Mouse (Mus musculus): Measurements from ENCODE around the gene Gpr142. TPM values are rescaled to one million over a fixed set of nuclear protein-coding genes. Genes with fewer than 3 reads are reported as not detected.

Gpr142 gene
- polyA plus RNA-seq, 1 experiment, result not detected

- no peaks in the 10 kb centered on the region for H3K27me3 ChIP-seq (ENCODE audit: control insufficient read depth, insufficient read depth, insufficient read length)
- H3K79me2 ChIP-seq (ENCODE audit: control insufficient read depth, insufficient read depth), result no peaks in the 10 kb centered on the region
- no peaks in the 10 kb centered on the region for H3K79me3 ChIP-seq (ENCODE audit: low read depth)
- H3ac ChIP-seq (ENCODE audit: control insufficient read depth, insufficient read length, low read depth), result no peak overlapping the region
- H3K4me3 ChIP-seq (ENCODE audit: insufficient read depth, poor library complexity, severe bottlenecking), result no peak overlapping the region
- H3K36me3 ChIP-seq (ENCODE audit: control insufficient read depth, insufficient read depth), result no peaks in the 10 kb centered on the region
- TF ChIP-seq CEBPB (IDR thresholded peaks at IDR 0.05; ENCODE audit: low read depth) (no peak), MAX (IDR thresholded peaks at IDR 0.05) (no peak), MYOG (IDR thresholded peaks at IDR 0.05; ENCODE audit: control insufficient read depth, extremely low read depth, insufficient read length) (no peak)
These were observed 45.9 kb downstream of the Gpr142 start for GRCm38 (mm10) chr11:114844464-114845220.

DNA sequence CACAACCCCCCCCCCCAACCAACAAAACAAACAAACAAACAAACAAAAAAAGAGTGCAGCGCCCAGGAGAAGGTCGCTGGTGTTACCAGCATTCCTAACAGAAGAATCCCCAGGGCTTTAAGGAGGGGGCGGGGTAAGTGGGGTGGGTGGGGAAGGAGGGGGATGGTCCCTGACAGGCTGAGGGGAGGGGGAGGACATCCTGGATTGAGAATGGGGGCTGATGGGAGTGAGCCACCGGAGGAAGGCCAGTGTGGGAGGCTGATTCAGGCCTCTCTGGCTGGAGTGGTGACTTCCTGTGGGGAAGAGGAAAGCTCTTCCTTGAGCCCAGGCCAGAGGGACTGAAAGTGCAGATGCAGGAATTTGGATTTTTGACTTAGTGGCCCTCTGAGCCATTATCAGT lies 47.6 kb downstream of the Gpr142 start:
- no peaks in the 10 kb centered on the region for H3K36me3 ChIP-seq (ENCODE audit: control insufficient read depth, insufficient read depth)
- TF ChIP-seq MYOD1 (IDR thresholded peaks at IDR 0.05; ENCODE audit: control insufficient read depth, insufficient read length, low read depth), result no peak
- no peak for TF ChIP-seq CTCF (IDR thresholded peaks at IDR 0.05; ENCODE audit: control insufficient read depth, insufficient read depth, insufficient read length)
- TF ChIP-seq USF1 (IDR thresholded peaks at IDR 0.05; ENCODE audit: low read depth), result no peak
- TF ChIP-seq FOSL1 (IDR thresholded peaks at IDR 0.05; ENCODE audit: insufficient read depth, low read length, poor library complexity, severe bottlenecking), result no peak
- no peak for TF ChIP-seq MYOG (IDR thresholded peaks at IDR 0.05; ENCODE audit: control insufficient read depth, extremely low read depth, insufficient read length)
- TF ChIP-seq MAX (IDR thresholded peaks at IDR 0.05), result no peak
- TF ChIP-seq CEBPB (IDR thresholded peaks at IDR 0.05; ENCODE audit: low read depth), result no peak
- H3ac ChIP-seq (ENCODE audit: control insufficient read depth, insufficient read length, low read depth), result no peak overlapping the region
- no peaks in the 10 kb centered on the region for H3K79me3 ChIP-seq (ENCODE audit: low read depth)
- H3K27me3 ChIP-seq (ENCODE audit: control insufficient read depth, insufficient read depth, insufficient read length), result peaks cover 2% of the 10 kb centered on the region
- no peaks in the 10 kb centered on the region for H3K79me2 ChIP-seq (ENCODE audit: control insufficient read depth, insufficient read depth)
- H3K4me3 ChIP-seq (ENCODE audit: insufficient read depth, poor library complexity, severe bottlenecking), result no peak overlapping the region

- Histone ChIP-seq H3K27me3 (ENCODE audit: control insufficient read depth, insufficient read depth, insufficient read length) (peaks cover 8% of the 10 kb centered on the region), H3K79me2 (ENCODE audit: control insufficient read depth, insufficient read depth) (no peaks in the 10 kb centered on the region), H3K36me3 (ENCODE audit: control insufficient read depth, insufficient read depth) (no peaks in the 10 kb centered on the region), H3K4me3 (ENCODE audit: insufficient read depth, poor library complexity, severe bottlenecking) (no peak overlapping the region), H3K79me3 (ENCODE audit: low read depth) (no peaks in the 10 kb centered on the region), H3ac (ENCODE audit: control insufficient read depth, insufficient read length, low read depth) (no peak overlapping the region)
- no peak for TF ChIP-seq CTCF (IDR thresholded peaks at IDR 0.05; ENCODE audit: control insufficient read depth, insufficient read depth, insufficient read length)
- TF ChIP-seq MYOD1 (IDR thresholded peaks at IDR 0.05; ENCODE audit: control insufficient read depth, insufficient read length, low read depth), result no peak
- TF ChIP-seq FOSL1 (IDR thresholded peaks at IDR 0.05; ENCODE audit: insufficient read depth, low read length, poor library complexity, severe bottlenecking), result no peak
- TF ChIP-seq CEBPB (IDR thresholded peaks at IDR 0.05; ENCODE audit: low read depth), result no peak
- TF ChIP-seq MYOG (IDR thresholded peaks at IDR 0.05; ENCODE audit: control insufficient read depth, extremely low read depth, insufficient read length), result no peak
- no peak for TF ChIP-seq USF1 (IDR thresholded peaks at IDR 0.05; ENCODE audit: low read depth)
- TF ChIP-seq MAX (IDR thresholded peaks at IDR 0.05), result no peak
These were observed 48.3 kb downstream of the Gpr142 start for GRCm38 (mm10) chr11:114847008-114847407.

GRCm38 (mm10) chr11:114849572-114849971 lies 50.8 kb downstream of the Gpr142 start:
- H3K36me3 ChIP-seq (ENCODE audit: control insufficient read depth, insufficient read depth), result no peaks in the 10 kb centered on the region

DNA sequence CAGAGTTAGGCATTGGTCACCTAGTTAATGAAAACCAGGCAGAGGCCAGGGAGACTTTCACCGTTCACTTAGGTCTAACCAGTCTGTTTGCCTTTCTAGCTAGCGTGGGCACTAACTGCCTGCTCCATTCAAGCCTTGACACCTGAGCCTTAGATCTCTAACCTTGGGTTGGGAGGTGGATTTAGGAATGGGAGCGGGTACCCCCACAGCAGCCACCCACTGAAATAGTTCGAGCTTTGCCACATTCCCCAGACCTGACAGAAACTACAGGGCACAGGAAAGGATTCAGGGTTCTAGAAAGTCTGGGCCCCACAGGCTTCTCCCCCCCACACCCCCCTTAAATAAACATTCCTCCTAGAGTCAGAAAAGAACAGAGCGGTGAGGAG lies 51.3 kb downstream of the Gpr142 start:
- H3ac ChIP-seq (ENCODE audit: control insufficient read depth, insufficient read length, low read depth), result no peak overlapping the region
- TF ChIP-seq MYOD1 (IDR thresholded peaks at IDR 0.05; ENCODE audit: control insufficient read depth, insufficient read length, low read depth) (no peak), CEBPB (IDR thresholded peaks at IDR 0.05; ENCODE audit: low read depth) (no peak), CTCF (IDR thresholded peaks at IDR 0.05; ENCODE audit: control insufficient read depth, insufficient read depth, insufficient read length) (no peak), USF1 (IDR thresholded peaks at IDR 0.05; ENCODE audit: low read depth) (no peak), MAX (IDR thresholded peaks at IDR 0.05) (no peak), MYOG (IDR thresholded peaks at IDR 0.05; ENCODE audit: control insufficient read depth, extremely low read depth, insufficient read length) (no peak), FOSL1 (IDR thresholded peaks at IDR 0.05; ENCODE audit: insufficient read depth, low read length, poor library complexity, severe bottlenecking) (no peak)
- H3K36me3 ChIP-seq (ENCODE audit: control insufficient read depth, insufficient read depth), result no peaks in the 10 kb centered on the region
- H3K27me3 ChIP-seq (ENCODE audit: control insufficient read depth, insufficient read depth, insufficient read length), result peaks cover 20% of the 10 kb centered on the region
- no peaks in the 10 kb centered on the region for H3K79me2 ChIP-seq (ENCODE audit: control insufficient read depth, insufficient read depth)
- no peak overlapping the region for H3K4me3 ChIP-seq (ENCODE audit: insufficient read depth, poor library complexity, severe bottlenecking)
- H3K79me3 ChIP-seq (ENCODE audit: low read depth), result no peaks in the 10 kb centered on the region

More at GRCm38 (mm10) chr11:114849572-114849971, 50.8 kb downstream of the Gpr142 start:
- H3K4me3 ChIP-seq (ENCODE audit: insufficient read depth, poor library complexity, severe bottlenecking), result no peak overlapping the region
- peaks cover 20% of the 10 kb centered on the region for H3K27me3 ChIP-seq (ENCODE audit: control insufficient read depth, insufficient read depth, insufficient read length)
- no peaks in the 10 kb centered on the region for H3K79me3 ChIP-seq (ENCODE audit: low read depth)
- H3ac ChIP-seq (ENCODE audit: control insufficient read depth, insufficient read length, low read depth), result no peak overlapping the region
- no peak for TF ChIP-seq USF1 (IDR thresholded peaks at IDR 0.05; ENCODE audit: low read depth)
- no peak for TF ChIP-seq FOSL1 (IDR thresholded peaks at IDR 0.05; ENCODE audit: insufficient read depth, low read length, poor library complexity, severe bottlenecking)
- TF ChIP-seq CTCF (IDR thresholded peaks at IDR 0.05; ENCODE audit: control insufficient read depth, insufficient read depth, insufficient read length), result no peak
- TF ChIP-seq MYOD1 (IDR thresholded peaks at IDR 0.05; ENCODE audit: control insufficient read depth, insufficient read length, low read depth), result no peak
- no peak for TF ChIP-seq MYOG (IDR thresholded peaks at IDR 0.05; ENCODE audit: control insufficient read depth, extremely low read depth, insufficient read length)
- no peak for TF ChIP-seq MAX (IDR thresholded peaks at IDR 0.05)
- TF ChIP-seq CEBPB (IDR thresholded peaks at IDR 0.05; ENCODE audit: low read depth), result no peak
- H3K79me2 ChIP-seq (ENCODE audit: control insufficient read depth, insufficient read depth), result no peaks in the 10 kb centered on the region
